ENCODE assay signal across 15 mouse cellular contexts in the genomic region with DNA sequence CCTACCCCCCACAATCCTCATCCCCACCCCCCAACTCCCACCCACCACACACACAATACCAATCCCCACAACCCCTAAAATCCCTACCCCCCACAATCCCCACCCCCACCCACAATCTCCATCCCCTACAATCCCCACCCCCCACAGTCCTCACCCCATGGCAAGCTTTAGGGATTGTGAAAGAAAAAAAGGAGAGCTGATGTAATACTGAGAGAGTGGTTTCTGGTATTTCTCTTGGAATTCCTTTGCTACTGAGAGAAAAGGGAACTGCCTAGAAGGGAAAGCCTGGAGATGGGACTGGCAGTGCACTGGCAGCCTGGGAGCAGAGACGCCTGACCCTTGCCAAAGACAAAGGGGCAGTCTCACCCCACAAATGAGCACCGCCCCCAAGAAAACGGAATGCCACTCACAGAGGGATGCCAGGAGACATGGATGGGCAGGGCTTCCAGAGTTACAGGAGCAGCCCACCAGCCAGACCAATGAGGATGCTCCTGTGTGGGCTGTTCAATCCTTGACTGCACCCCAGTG. TPM values are rescaled to one million over a fixed set of nuclear protein-coding genes. Genes with fewer than 3 reads are reported as not detected.
DNase-seq lines count a peak whose midpoint lies in the region; ATAC-seq and TF ChIP-seq lines count a peak whose summit lies in the region.
"Had no signal": no experiment of that assay in that cellular context is flagged by ENCODE, and none has a peak within 500 bp of the region (broad histone marks: within the 10 kb centered on the region; RNA-seq: fewer than 3 reads in every experiment).

No protein-coding gene starts in this region.

- H3K4me3 ChIP-seq in heart, embryonic 10.5 days, result no peak overlapping the region
- H3K4me3 ChIP-seq in forebrain, embryonic 12.5 days (replicated peaks), result no peak overlapping the region
- H3K4me3 ChIP-seq in midbrain, embryonic 12.5 days, result no peak overlapping the region
- H3K4me3 ChIP-seq in intestine, postnatal 0 days (ENCODE audit: low read depth, low read length), result no peak overlapping the region
- no peak overlapping the region for H3K4me3 ChIP-seq in layer of hippocampus, adult 2 months
- H3K4me3 ChIP-seq: stomach, embryonic 15.5 days had no signal

- no peak overlapping the region for H3K4me2 ChIP-seq in forebrain, embryonic 12.5 days
- no peak overlapping the region for H3K4me2 ChIP-seq in midbrain, embryonic 12.5 days (replicated peaks)
- H3K4me2 ChIP-seq in intestine, postnatal 0 days (replicated peaks; ENCODE audit: low read depth), result no peak overlapping the region
- H3K4me2 ChIP-seq: stomach, embryonic 15.5 days had no signal

- no peaks in the 10 kb centered on the region for H3K36me3 ChIP-seq in heart, embryonic 10.5 days
- no peaks in the 10 kb centered on the region for H3K36me3 ChIP-seq in forebrain, embryonic 12.5 days (replicated peaks)
- H3K36me3 ChIP-seq in midbrain, embryonic 12.5 days, result no peaks in the 10 kb centered on the region
- H3K36me3 ChIP-seq in intestine, postnatal 0 days (ENCODE audit: control insufficient read depth, insufficient read depth), result no peaks in the 10 kb centered on the region
- H3K36me3 ChIP-seq: stomach, embryonic 15.5 days had no signal

- peak overlapping the region; percentile 70 for H3K27ac ChIP-seq in heart, embryonic 10.5 days
- no peak overlapping the region for H3K27ac ChIP-seq in forebrain, embryonic 12.5 days
- 0 out of 2 replicates have a peak overlapping the region, but pooled peaks have one; percentile 15 for H3K27ac ChIP-seq in midbrain, embryonic 12.5 days (replicated peaks)
- H3K27ac ChIP-seq in intestine, postnatal 0 days (ENCODE audit: low read depth, low read length), result no peak overlapping the region
- H3K27ac ChIP-seq in layer of hippocampus, adult 2 months, result no peak overlapping the region
- H3K27ac ChIP-seq: macrophage; stomach, embryonic 15.5 days had no signal

- peaks cover 27% of the 10 kb centered on the region for H3K4me1 ChIP-seq in heart, embryonic 10.5 days
- H3K4me1 ChIP-seq in forebrain, embryonic 12.5 days, result peaks cover 20% of the 10 kb centered on the region
- peaks cover 20% of the 10 kb centered on the region; the same call in 1 of the 2 replicates for H3K4me1 ChIP-seq in midbrain, embryonic 12.5 days
- H3K4me1 ChIP-seq in intestine, postnatal 0 days (replicated peaks; ENCODE audit: control insufficient read depth, insufficient read depth, low read length), result no peaks in the 10 kb centered on the region
- H3K4me1 ChIP-seq: stomach, embryonic 15.5 days had no signal

- peak; percentile 86 for ATAC-seq in forebrain, embryonic 12.5 days (ENCODE audit: low FRiP score)
- peak; percentile 76 for ATAC-seq in midbrain, embryonic 12.5 days (ENCODE audit: low FRiP score, low read depth)
- ATAC-seq in intestine, postnatal 0 days, result no peak
- ATAC-seq: activated CD4-positive, CD25-positive, alpha-beta regulatory T cell, adult 4 months had no signal

- no peak for TF ChIP-seq CTCF in intestine, postnatal 0 days (IDR thresholded peaks at IDR 0.05; ENCODE audit: low read depth)
- no peak for TF ChIP-seq CTCF in layer of hippocampus, adult 2 months (conservative IDR thresholded peaks at IDR 0.05)

- no peak for DNase-seq in heart, embryonic 10.5 days (ENCODE audit: low spot score)
- DNase-seq in heart, postnatal 10 days, result no peak
- DNase-seq in Muller cell, postnatal 12 days (ENCODE audit: inconsistent ontology term), result peak; percentile 82
- no peak for DNase-seq in spleen, postnatal 10 days (ENCODE audit: low spot score in 2 of 2)
- no peak for DNase-seq in layer of hippocampus, adult 2 months (ENCODE audit: low spot score in 2 of 2)
- DNase-seq: B cell, adult 2 months; cerebellum, adult 9-10 months; heart, postnatal 14 days; kidney, postnatal 4 days had no signal

- no peaks in the 10 kb centered on the region for H3K27me3 ChIP-seq in heart, embryonic 10.5 days (ENCODE audit: insufficient read depth, poor library complexity, severe bottlenecking)
- H3K27me3 ChIP-seq in forebrain, embryonic 12.5 days, result no peaks in the 10 kb centered on the region
- no peaks in the 10 kb centered on the region for H3K27me3 ChIP-seq in midbrain, embryonic 12.5 days
- no peaks in the 10 kb centered on the region for H3K27me3 ChIP-seq in intestine, postnatal 0 days (replicated peaks; ENCODE audit: control insufficient read depth, insufficient read depth, low read length)
- H3K27me3 ChIP-seq: stomach, embryonic 15.5 days had no signal

- intact Hi-C loops in heart, postnatal 10 days (cut with DNase I), result no loop called here

- H3K9me3 ChIP-seq in heart, embryonic 10.5 days, result no peaks in the 10 kb centered on the region
- no peaks in the 10 kb centered on the region for H3K9me3 ChIP-seq in forebrain, embryonic 12.5 days
- no peaks in the 10 kb centered on the region for H3K9me3 ChIP-seq in midbrain, embryonic 12.5 days
- H3K9me3 ChIP-seq in intestine, postnatal 0 days (ENCODE audit: control insufficient read depth), result no peaks in the 10 kb centered on the region
- H3K9me3 ChIP-seq: stomach, embryonic 15.5 days had no signal

- 21% methylated on average over 3 of the region's 3 CpGs for WGBS in heart, embryonic 10.5 days
- 6% methylated on average over 3 of the region's 3 CpGs for WGBS in forebrain, embryonic 12.5 days
- WGBS in midbrain, embryonic 12.5 days, result 8% methylated on average over 3 of the region's 3 CpGs
- WGBS in intestine, postnatal 0 days, result 74% methylated on average over 3 of the region's 3 CpGs

- H3K9ac ChIP-seq in forebrain, embryonic 12.5 days, result no peak overlapping the region
- H3K9ac ChIP-seq in midbrain, embryonic 12.5 days (replicated peaks), result no peak overlapping the region
- H3K9ac ChIP-seq in intestine, postnatal 0 days (ENCODE audit: low read depth, low read length), result no peak overlapping the region
- H3K9ac ChIP-seq: stomach, embryonic 15.5 days had no signal

RNA-seq across cellular contexts. Expression of a gene that starts 54.3 kb away (rescaled TPM):
- 0.60 and 1.3 TPM in 2 replicates for polyA plus RNA-seq in heart, embryonic 10.5 days (2016; fragmentation: Nextera tagmentation; extraction: Ambion mirVana)
- 1 to 10 TPM in 1 of 2 experiments, under 1 TPM in 1; 0.65 to 2.1 TPM for total RNA-seq in heart, postnatal 10 days (2021)
- 1.5 and 1.8 TPM in 2 replicates for polyA plus RNA-seq in forebrain, embryonic 12.5 days (2016; fragmentation: Nextera tagmentation; extraction: Ambion mirVana)
- polyA plus RNA-seq in midbrain, embryonic 12.5 days (2016; fragmentation: Nextera tagmentation; extraction: Ambion mirVana), result 5.7 and 6.9 TPM in 2 replicates
- polyA plus RNA-seq in intestine, postnatal 0 days (2015; fragmentation: Nextera tagmentation; extraction: Ambion mirVana), result 1.6 TPM in 2 replicates
- total RNA-seq in layer of hippocampus, adult 2 months (2021), result 1 to 10 TPM in 1 of 2 experiments, under 1 TPM in 1; 0.59 to 1.0 TPM
- polyA plus RNA-seq: macrophage had no signal

Comparison
In these comparisons a context has a peak if more than half of its experiments do, and no peak if none do; other contexts are left out.
1. H3K27ac ChIP-seq: peak in heart, embryonic 10.5 days (single experiment) and midbrain, embryonic 12.5 days (single experiment); none in forebrain, embryonic 12.5 days (single experiment), intestine, postnatal 0 days (single experiment) and layer of hippocampus, adult 2 months (single experiment).